Mouse (Mus musculus) B cell, adult 62 days (primary cell): Measurements from ENCODE around the gene Ipo7. TPM values are rescaled to one million over a fixed set of nuclear protein-coding genes. Genes with fewer than 3 reads are reported as not detected.

ENCODE experiments used
- total RNA-seq: library from RNA; stranded (reverse); gene quantifications from 4 replicates; pipeline ENCODE4 v1.2.4, GENCODE M21; 2023

The Ipo7 gene
- total RNA-seq: 70.2 to 79.3 TPM (median 75.1 TPM) in 4 replicates

GRCm38 (mm10) chr7:110018117-110018630 is at the start of gene Ipo7:
Gene Ipo7, plus strand, starts transcription at chr7:110018274.

GRCm38 (mm10) chr7:109986775-109987174 is 31.3 kb upstream of the Ipo7 start, which contains the start of gene Tmem41b:
Gene Tmem41b, minus strand, starts transcription at chr7:109986929.

GRCm38 (mm10) chr7:110061199-110061751 is 43.2 kb downstream of the Ipo7 start, which contains the start of gene Zfp143:
Gene Zfp143, plus strand, starts transcription at chr7:110061217.

Other genes starting within 250 kb of the Ipo7 start
- gene Nrip3, start 236.2 kb upstream of the Ipo7 start, total RNA-seq: 0.19 TPM in 1 of 4 replicates, not detected in the others
- not detected in 4 replicates for gene Scube2, start 152.6 kb upstream of the Ipo7 start, total RNA-seq
- 90.5 to 128 TPM (median 110 TPM) in 4 replicates for gene Dennd5a, start 57.8 kb upstream of the Ipo7 start, total RNA-seq
- gene Tmem41b, start 31.3 kb upstream of the Ipo7 start, total RNA-seq: 58.3 to 60.8 TPM (median 59.0 TPM) in 4 replicates
- gene Zfp143, start 42.9 kb downstream of the Ipo7 start, total RNA-seq: 28.3 to 33.2 TPM (median 31.2 TPM) in 4 replicates
- 3.9 to 5.2 TPM (median 4.8 TPM) in 4 replicates for gene Wee1, start 103.8 kb downstream of the Ipo7 start, total RNA-seq
- gene Swap70, start 203.4 kb downstream of the Ipo7 start, total RNA-seq: 426 to 482 TPM (median 448 TPM) in 4 replicates